Mouse (Mus musculus) heart, embryonic 11.5 days (tissue): ENCODE results near the gene Gpr137. TPM values are rescaled to one million over a fixed set of nuclear protein-coding genes. Genes with fewer than 3 reads are reported as not detected.

Experiments
- ATAC-seq: fragments of 200-750 bp; cut with Nextera tagmentation; replicated peaks from 2 replicates; pipeline ENCODE4 v1.8.0; 2017; ENCODE audit warnings: moderate library complexity; ENCODE audit not compliant: insufficient number of reproducible peaks, low FRiP score, low TSS enrichment
- H3K27ac ChIP-seq: fragments of 300-500 bp; sonication (generic); 2 replicates; pipeline ENCODE4 v1.5.1; 2014; ENCODE audit warnings: mild to moderate bottlenecking, low read depth, low read length
- H3K27me3 ChIP-seq: fragments of 300-500 bp; sonication (generic); 2 replicates; pipeline ENCODE4 v1.6.1; 2014; ENCODE audit warnings: mild to moderate bottlenecking, low read length, mixed read lengths; ENCODE audit not compliant: control insufficient read depth, insufficient read depth
- H3K36me3 ChIP-seq: fragments of 300-500 bp; sonication (generic); 2 replicates; pipeline ENCODE4 v1.6.1; 2014; ENCODE audit warnings: mild to moderate bottlenecking, low read length, moderate library complexity, mixed read lengths; ENCODE audit not compliant: control insufficient read depth, insufficient read depth
- H3K4me1 ChIP-seq: fragments of 300-500 bp; sonication (generic); 2 replicates; pipeline ENCODE4 v1.6.1; 2014; ENCODE audit warnings: low read length; ENCODE audit not compliant: control insufficient read depth, insufficient read depth
- H3K4me2 ChIP-seq: fragments of 300-500 bp; sonication (generic); 2 replicates; pipeline ENCODE4 v1.6.1; 2014; ENCODE audit warnings: mild to moderate bottlenecking, moderate library complexity
- H3K4me3 ChIP-seq: fragments of 300-500 bp; sonication (generic); 2 replicates; pipeline ENCODE4 v1.5.1; 2014; ENCODE audit warnings: low read depth, low read length
- H3K9ac ChIP-seq: fragments of 300-500 bp; sonication (generic); 2 replicates; pipeline ENCODE4 v1.6.1; 2014; ENCODE audit warnings: mild to moderate bottlenecking, low read depth, low read length, moderate library complexity
- H3K9me3 ChIP-seq: fragments of 300-500 bp; sonication (generic); replicated peaks from 2 replicates; pipeline ENCODE4 v1.6.1; 2016; ENCODE audit warnings: low read length; ENCODE audit not compliant: control insufficient read depth
- WGBS: fragments of 180-500 bp; shearing (Covaris S2); extraction: QIAGEN DNeasy Blood & Tissue Kit; methylation state at CpG from one replicate; pipeline ENCODE4 v1.1.7; 2014; ENCODE audit not compliant: insufficient replicate concordance; 5-methylcytosine and 5-hydroxymethylcytosine counted together
- polyA plus RNA-seq: library from polyadenylated mRNA; unstranded; fragments of >200 nt; fragmentation: Nextera tagmentation; extraction: Ambion mirVana; gene quantifications from 2 replicates; pipeline ENCODE4 v1.2.1, GENCODE M21; 2014

Gpr137 gene
- polyA plus RNA-seq, 1 experiment from 2014 or later: 22.4 TPM

DNA sequence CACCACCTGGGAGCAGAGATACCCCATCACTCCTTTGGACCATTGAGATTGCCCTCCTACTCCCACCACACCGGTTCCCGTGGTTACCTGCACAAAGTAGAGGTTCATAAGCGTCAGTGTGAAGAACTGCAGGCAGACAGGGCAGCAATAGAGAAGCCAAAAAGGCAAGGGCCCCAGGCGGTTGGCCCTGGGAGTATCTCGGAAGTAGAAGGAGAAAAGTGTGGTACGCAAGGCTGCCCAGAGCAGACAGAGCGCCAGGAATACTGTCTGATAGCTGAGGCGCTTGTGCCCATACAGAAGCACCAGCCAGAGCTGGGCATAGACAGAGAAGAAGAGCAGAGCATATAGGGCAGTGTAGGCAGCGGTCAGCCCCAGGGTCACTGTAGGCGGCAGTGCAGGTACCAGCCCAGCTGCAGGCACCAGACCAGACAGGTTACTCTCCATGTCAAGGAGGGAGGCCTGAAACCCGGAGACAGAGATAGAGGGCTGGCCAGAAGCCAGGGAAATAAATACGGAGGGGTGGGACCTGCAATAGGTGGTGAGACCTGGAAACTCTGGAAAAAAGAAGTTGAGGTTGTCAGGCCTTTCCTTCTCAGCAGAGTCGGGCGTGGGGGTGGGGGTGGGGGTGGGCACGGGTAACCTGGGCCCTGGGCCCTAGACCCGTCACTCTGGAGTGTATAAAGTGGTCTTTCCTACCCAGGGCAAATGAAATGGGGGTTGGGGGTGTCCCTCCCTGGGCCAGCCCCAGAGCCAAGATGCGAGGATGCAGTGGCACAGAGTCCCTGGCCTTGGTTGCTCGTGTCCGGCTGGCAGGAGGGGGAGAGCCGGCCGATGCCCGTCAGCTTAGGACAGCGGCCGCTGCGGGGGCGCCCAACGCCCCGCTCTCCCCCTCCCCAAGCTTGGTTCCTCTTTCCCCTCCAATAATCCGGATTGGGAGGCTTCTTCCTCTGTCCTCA is 1.6 kb downstream of the Gpr137 start:
- Histone ChIP-seq H3K27ac (peak overlapping the region; percentile 96), H3K36me3 (no peaks in the 10 kb centered on the region)

DNA sequence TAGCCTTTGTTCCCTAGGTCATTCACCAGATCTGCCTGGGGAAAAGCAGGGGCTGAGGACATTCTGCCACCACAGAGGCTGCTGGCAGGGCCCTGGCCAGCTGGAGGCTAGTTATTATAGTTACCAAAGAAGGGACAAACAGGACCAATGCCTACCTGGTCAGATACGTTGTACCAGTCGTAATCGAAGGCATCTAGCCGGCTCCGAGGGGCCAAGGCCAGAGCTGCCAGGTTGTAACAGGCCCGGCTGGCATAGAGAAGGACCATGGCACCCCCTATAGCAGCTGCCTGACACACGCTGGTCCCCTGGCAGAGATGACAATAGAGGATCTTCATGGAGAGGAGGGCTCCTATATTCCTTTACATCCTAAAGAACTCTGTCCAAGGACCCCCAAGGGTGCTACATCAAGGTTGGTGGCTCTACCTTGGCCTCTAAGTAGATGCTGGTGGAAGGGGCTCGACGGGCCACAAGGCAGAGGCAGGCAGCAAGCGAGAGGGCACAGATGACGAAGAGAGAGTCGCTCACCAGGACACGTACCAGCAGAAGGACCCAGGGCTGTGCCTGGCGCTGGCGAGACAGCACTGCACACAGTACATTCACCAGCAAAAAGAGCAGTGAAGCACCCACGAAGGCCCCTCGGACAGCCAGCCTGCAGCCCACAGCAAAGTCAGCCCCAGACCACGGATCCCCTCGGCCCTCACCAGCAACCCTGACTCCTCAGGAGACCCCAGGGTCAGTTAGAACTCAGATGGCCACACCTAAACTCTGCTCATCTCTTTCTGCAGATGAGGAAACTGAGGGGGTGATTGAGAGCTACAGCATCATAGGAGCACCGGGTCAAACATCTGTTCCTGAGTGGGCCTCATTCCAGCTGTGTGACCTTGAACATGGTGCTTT is 2.9 kb downstream of the Gpr137 start:
- Histone ChIP-seq H3K9me3 (no peaks in the 10 kb centered on the region), H3K27ac (no peak overlapping the region), H3K9ac (no peak overlapping the region), H3K36me3 (no peaks in the 10 kb centered on the region), H3K4me2 (no peak overlapping the region), H3K4me1 (peaks cover 19% of the 10 kb centered on the region), H3K4me3 (no peak overlapping the region), H3K27me3 (peaks cover 19% of the 10 kb centered on the region)
- ATAC-seq: no peak
- 90% methylated on average over 20 of the region's 20 CpGs for WGBS

More for the DNA sequence above, 1.6 kb downstream of the Gpr137 start:
- Histone ChIP-seq H3K4me3 (peak overlapping the region; percentile 84), H3K4me2 (peak overlapping the region; percentile 79), H3K9ac (peak overlapping the region; percentile 89), H3K27me3 (peaks cover 6% of the 10 kb centered on the region), H3K4me1 (peaks cover 18% of the 10 kb centered on the region), H3K9me3 (no peaks in the 10 kb centered on the region)
- ATAC-seq: no peak
- WGBS: 20% methylated on average over 27 of the region's 29 CpGs

DNA sequence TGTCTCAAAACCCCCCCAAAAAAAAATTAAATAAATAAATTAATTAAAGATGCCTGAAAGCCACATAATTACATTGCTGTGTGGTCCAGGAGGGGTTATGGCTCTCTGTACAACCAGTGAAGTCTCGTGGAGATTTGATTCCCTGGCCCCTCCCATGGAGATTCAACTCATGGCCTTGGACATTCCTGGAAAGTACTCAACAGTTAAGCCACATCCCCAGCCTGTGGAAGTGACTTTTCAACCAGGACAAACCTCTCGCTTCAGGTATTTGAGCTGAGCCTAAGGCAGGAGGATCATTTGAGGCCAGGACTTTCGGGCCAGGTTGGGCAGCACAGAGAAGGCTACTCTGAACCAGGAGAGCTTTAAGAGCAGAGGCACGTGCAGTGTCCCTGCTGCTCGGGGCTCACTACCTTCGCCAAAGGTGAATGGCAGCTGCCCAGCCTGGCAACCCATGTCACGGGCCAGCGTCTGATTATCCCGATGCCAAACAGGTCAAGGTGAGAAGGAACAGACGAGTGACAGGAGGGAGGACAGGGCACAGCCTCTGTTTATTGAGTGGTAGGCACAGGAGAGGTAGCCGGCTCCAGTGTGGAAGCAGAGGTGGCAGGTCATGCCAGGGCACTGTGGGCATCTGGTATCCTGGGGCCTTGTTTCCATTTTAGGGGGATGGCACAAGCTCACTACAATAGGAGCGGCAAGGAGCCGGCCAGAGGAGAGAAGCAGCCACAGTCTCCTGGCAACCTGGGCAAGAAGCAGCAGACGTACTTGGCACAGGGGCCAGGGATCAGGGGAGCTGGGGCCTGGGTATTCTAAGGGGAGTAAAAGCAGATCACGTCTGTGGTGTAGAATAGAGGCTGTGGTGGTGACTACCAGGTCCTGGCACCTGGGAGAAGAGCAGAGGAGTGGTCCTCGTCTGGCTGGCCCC is 4.5 kb downstream of the Gpr137 start:
- 74% methylated on average over 16 of the region's 16 CpGs for WGBS
- peaks cover 34% of the 10 kb centered on the region for H3K27me3 ChIP-seq
- H3K9me3 ChIP-seq: no peaks in the 10 kb centered on the region
- no peak overlapping the region for H3K4me2 ChIP-seq
- no peak overlapping the region for H3K4me3 ChIP-seq
- H3K9ac ChIP-seq: no peak overlapping the region
- H3K27ac ChIP-seq: no peak overlapping the region
- no peak for ATAC-seq
- no peaks in the 10 kb centered on the region for H3K36me3 ChIP-seq
- H3K4me1 ChIP-seq: peaks cover 21% of the 10 kb centered on the region

DNA sequence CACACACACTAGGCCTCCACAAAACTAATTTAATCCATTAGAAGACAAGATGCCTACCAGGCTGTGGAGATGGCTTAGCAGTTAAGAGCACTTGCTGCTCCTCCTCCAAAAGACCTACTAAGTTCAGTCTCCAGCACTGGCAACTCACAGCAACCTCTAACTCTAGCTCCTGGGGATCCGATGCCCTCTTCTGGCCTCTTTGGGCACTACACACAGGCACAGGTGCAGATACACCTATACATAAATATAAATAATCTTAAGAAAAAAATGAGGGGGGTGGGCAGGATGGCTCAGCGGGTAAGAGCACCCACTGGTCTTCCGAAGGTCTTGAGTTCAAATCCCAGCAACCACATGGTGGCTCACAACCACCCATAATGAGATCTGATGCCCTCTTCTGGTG is 6.0 kb downstream of the Gpr137 start:
- H3K4me1 ChIP-seq: peaks cover 18% of the 10 kb centered on the region
- H3K4me2 ChIP-seq: no peak overlapping the region
- no peaks in the 10 kb centered on the region for H3K9me3 ChIP-seq
- no peak overlapping the region for H3K9ac ChIP-seq
- no peak for ATAC-seq
- no peaks in the 10 kb centered on the region for H3K36me3 ChIP-seq
- H3K27ac ChIP-seq: no peak overlapping the region
- no peak overlapping the region for H3K4me3 ChIP-seq
- WGBS: 16% methylated on average over 3 of the region's 3 CpGs
- peaks cover 48% of the 10 kb centered on the region for H3K27me3 ChIP-seq

DNA sequence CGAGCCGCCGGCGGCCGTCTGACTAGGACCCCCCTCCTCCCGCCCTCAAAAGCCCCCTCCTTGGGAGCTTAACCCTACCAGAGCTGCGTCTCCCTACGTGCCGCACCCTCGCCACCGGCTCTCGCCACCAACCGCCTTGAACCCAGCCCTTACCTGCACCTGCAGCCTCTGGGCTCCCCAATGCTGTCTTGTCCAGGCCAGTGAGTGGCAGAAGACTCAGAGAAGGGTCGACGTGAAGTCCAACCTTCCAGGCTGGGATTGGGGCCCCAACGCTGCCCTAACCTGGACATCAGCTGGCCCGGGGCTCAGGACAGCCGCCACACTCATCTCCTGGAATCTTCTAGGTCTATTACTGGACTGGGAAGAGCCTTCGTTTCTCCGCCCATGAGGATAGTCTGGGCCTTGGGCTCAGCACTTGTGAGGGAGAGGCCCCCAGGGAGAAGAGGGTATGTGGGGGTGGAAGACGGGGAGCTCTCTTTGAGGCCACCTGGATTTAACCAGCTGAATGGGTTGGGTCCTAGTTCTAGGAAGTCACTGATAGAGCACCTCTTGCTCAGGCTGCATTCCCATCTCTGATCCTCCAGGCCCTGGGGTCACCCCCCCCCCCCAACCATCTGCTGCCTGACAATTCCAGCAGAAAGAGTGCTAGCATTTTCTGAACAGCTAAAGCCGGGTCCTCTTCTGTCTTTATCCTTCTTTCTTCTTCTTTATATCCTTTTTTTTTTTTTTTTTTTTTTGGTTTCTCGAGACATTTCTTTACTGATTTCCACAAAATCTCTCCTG is 7.9 kb downstream of the Gpr137 start, which contains the start of gene Kcnk4:
Gene Kcnk4 (minus strand): TSS at position 321 of the 783 bp plus-strand sequence.
- no peak within 1 kb of the TSS for H3K27ac ChIP-seq
- H3K36me3 ChIP-seq: no peaks in the 10 kb centered on the region
- H3K4me2 ChIP-seq: peak within 1 kb of the TSS; percentile 69
- WGBS: 15% methylated on average over 21 of the region's 23 CpGs
- H3K9me3 ChIP-seq: no peaks in the 10 kb centered on the region
- peak within 1 kb of the TSS; percentile 43 for H3K4me3 ChIP-seq
- ATAC-seq: no peak
- peaks cover 62% of the 10 kb centered on the region for H3K27me3 ChIP-seq
- peaks cover 8% of the 10 kb centered on the region for H3K4me1 ChIP-seq
- peak within 1 kb of the TSS; percentile 52 for H3K9ac ChIP-seq

DNA sequence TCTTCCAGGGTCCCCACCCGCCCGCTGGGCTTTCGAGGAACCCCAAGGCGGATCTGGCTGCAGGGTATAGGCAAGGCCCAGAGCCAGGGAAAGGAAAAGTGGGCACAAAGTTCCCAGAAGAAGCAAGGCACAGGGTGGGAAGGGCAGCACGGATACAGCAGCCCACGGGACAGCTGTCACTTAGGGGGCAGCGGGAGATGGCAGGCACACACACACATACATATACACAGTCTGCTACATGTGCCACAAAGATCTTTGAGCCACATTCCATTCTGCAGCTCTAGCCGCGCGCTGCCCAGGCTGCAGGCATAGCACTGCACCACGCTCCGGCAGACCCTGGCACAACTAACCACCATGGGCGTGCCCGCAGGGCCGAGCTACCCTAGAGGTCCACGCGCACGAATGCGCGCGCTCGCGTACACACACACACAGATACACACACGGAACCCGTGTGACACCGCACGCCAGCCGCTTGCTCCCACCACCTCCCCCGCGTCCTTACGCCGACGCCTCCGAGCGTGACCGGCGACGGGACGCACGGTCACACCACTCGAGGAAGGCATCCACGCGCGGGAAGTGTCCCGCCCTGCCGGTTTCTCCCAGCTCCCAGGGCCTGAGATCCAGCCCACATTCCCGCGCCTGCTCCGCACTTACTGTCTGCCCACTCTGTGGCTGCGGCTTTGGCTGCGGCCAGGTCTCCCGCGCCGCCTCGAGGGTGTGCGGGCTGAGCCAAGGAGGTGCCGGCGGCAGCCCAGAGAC is 8.7 kb downstream of the Gpr137 start:
- H3K9me3 ChIP-seq: no peaks in the 10 kb centered on the region
- H3K4me1 ChIP-seq: peaks cover 8% of the 10 kb centered on the region
- no peaks in the 10 kb centered on the region for H3K36me3 ChIP-seq
- H3K27ac ChIP-seq: no peak overlapping the region
- H3K27me3 ChIP-seq: peaks cover 67% of the 10 kb centered on the region
- H3K4me3 ChIP-seq: peak overlapping the region; percentile 43
- WGBS: 5% methylated on average over 58 of the region's 58 CpGs
- H3K4me2 ChIP-seq: peak overlapping the region; percentile 69
- ATAC-seq: no peak
- peak overlapping the region; percentile 52 for H3K9ac ChIP-seq

DNA sequence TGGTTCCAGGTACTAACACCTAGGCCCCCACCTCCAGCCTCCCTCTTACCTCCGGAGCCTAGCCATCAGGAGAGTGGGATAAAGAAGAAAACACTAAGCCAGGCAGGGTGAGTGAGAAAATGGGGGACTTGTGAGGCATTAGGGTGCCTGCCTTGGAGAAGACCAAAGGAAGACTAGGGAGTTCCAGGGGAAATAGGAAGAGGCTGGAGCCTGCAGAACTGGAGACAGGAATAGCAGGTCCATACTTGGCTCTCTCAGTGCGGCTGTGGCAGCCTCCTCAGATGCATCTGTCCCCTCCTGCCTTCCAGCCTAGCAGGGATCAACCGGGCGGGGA is 9.2 kb downstream of the Gpr137 start:
- H3K27me3 ChIP-seq: peaks cover 71% of the 10 kb centered on the region
- ATAC-seq: no peak
- no peak overlapping the region for H3K9ac ChIP-seq
- peaks cover 8% of the 10 kb centered on the region for H3K4me1 ChIP-seq
- 12% methylated on average over 4 of the region's 4 CpGs for WGBS
- peak overlapping the region; percentile 69 for H3K4me2 ChIP-seq
- H3K36me3 ChIP-seq: no peaks in the 10 kb centered on the region
- H3K4me3 ChIP-seq: peak overlapping the region; percentile 43; the same call in 1 of the 2 replicates
- no peak overlapping the region for H3K27ac ChIP-seq
- no peaks in the 10 kb centered on the region for H3K9me3 ChIP-seq
